Mouse (Mus musculus) ES-Bruce4 (cell line): ENCODE data around the gene Itgav. TPM values are rescaled to one million over a fixed set of nuclear protein-coding genes. Genes with fewer than 3 reads are reported as not detected.

Source experiments
- H3K27ac ChIP-seq: 2 replicates; pipeline ENCODE4 v1.5.1; 2012; ENCODE audit warnings: low read length, inconsistent platforms; ENCODE audit not compliant: insufficient read depth
- H3K27me3 ChIP-seq: 2 replicates; pipeline ENCODE4 v1.6.1; 2012; ENCODE audit warnings: mild to moderate bottlenecking, low read length, inconsistent platforms; ENCODE audit not compliant: control insufficient read depth, poor library complexity, insufficient read depth, severe bottlenecking
- H3K36me3 ChIP-seq: 2 replicates; pipeline ENCODE4 v1.6.1; 2012; ENCODE audit warnings: inconsistent platforms, mild to moderate bottlenecking, low read length, moderate library complexity; ENCODE audit not compliant: control insufficient read depth, poor library complexity, insufficient read depth, severe bottlenecking
- H3K4me1 ChIP-seq: one replicate; pipeline ENCODE4 v1.8.1; 2011; ENCODE audit warnings: low read length; ENCODE audit not compliant: control insufficient read depth, insufficient read depth
- H3K4me3 ChIP-seq: 2 replicates; pipeline ENCODE4 v1.5.1; 2011; ENCODE audit warnings: low read depth, mild to moderate bottlenecking, low read length
- H3K9ac ChIP-seq: 2 replicates; pipeline ENCODE4 v1.6.1; 2012; ENCODE audit warnings: low read depth, mild to moderate bottlenecking, inconsistent platforms; ENCODE audit not compliant: poor library complexity, severe bottlenecking
- H3K9me3 ChIP-seq: replicated peaks from 2 replicates; pipeline ENCODE4 v1.6.1; 2012; ENCODE audit warnings: mild to moderate bottlenecking, low read length, inconsistent platforms; ENCODE audit not compliant: control insufficient read depth, poor library complexity, insufficient read depth, severe bottlenecking
- CTCF ChIP-seq: IDR thresholded peaks from one replicate; pipeline ENCODE4 v1.8.1; 2011; ENCODE audit warnings: low read depth, low read length
- EP300 ChIP-seq: IDR thresholded peaks from 2 replicates; pipeline ENCODE4 v1.6.1; 2011; ENCODE audit warnings: low read depth, low read length; ENCODE audit not compliant: insufficient read depth
- POLR2A ChIP-seq: IDR thresholded peaks from one replicate; pipeline ENCODE4 v1.8.1; 2011; ENCODE audit warnings: low read length; ENCODE audit not compliant: insufficient read depth
- polyA plus RNA-seq: library from polyadenylated mRNA; stranded (reverse); fragments of >200 nt; gene quantifications from 2 replicates; pipeline ENCODE4 v1.2.4, GENCODE M21; 2011; ENCODE audit warnings: low read depth; ENCODE audit not compliant: missing spikeins, insufficient read depth, insufficient read length

Gene Itgav
- polyA plus RNA-seq, 1 experiment, result 55.6 TPM

DNA sequence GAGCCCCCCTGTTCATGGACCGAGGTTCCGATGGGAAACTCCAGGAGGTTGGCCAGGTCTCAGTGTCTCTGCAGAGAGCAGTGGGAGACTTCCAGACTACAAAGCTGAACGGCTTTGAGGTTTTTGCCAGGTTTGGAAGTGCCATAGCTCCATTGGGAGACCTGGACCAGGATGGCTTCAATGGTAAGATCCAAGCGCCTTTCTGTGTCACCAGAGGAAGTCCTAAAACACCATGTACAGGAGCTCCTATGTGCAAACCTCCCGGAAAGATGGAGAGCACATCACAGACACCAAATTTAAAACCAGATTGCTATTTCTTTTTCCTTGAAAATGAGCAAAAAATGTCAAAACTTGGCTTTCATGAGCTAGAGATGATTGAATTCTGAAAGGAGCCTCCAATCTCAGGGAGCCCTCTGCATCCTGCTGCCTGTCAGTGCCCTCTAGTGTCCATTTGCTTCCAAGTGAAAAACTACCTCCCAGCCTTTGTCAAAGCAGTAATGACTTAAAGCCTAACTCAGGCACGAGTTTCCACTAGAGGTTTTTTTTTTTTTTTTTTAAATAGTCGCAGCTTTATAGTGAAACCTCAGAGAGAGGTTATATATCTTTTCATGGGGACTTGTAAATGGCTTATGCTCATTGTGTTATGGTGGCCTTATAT lies 47.1 kb downstream of the Itgav start:
- Histone ChIP-seq H3K4me3 (no peak overlapping the region), H3K27me3 (no peaks in the 10 kb centered on the region), H3K36me3 (peaks cover 5% of the 10 kb centered on the region), H3K9ac (no peak overlapping the region), H3K4me1 (no peaks in the 10 kb centered on the region), H3K27ac (no peak overlapping the region), H3K9me3 (no peaks in the 10 kb centered on the region)
- TF ChIP-seq POLR2A, result no peak
- TF ChIP-seq CTCF, result peak; percentile 73

DNA sequence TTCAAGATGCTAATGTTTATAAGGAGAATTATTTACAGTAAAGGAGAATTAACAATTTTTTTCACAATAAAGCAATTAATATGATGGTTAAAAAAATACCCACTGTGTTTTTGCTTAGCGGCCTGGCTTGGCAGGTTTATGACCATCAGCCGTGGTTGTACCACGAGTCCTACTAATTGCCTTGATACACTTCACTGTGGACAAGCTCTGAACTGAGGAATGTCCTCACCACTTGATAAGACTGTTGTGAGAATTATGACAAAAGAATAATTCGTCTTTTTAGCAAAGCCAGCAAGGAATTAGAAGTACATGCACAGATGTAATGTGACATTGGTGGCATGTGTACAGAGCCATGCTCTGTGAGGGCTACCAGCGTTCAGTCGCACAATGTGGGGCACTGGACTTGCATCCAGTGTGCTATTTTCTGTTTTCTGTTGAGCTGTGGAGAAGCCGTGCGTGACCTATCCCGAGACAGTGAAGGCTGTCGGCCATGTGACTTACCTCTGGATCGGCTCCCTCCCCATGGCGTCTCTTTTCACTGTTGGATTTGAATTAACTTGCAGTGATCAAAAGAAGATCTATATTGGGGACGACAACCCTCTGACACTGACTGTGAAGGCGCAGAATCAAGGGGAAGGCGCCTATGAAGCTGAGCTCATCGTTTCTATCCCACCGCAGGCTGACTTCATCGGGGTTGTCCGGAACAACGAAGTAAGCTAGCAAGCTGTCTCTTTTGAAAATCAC lies 67.3 kb downstream of the Itgav start:
- TF ChIP-seq EP300 (no peak), CTCF (no peak)
- Histone ChIP-seq H3K36me3 (peaks cover 12% of the 10 kb centered on the region), H3K4me3 (no peak overlapping the region), H3K9me3 (no peaks in the 10 kb centered on the region), H3K4me1 (no peaks in the 10 kb centered on the region), H3K27ac (no peak overlapping the region), H3K9ac (no peak overlapping the region), H3K27me3 (no peaks in the 10 kb centered on the region)

DNA sequence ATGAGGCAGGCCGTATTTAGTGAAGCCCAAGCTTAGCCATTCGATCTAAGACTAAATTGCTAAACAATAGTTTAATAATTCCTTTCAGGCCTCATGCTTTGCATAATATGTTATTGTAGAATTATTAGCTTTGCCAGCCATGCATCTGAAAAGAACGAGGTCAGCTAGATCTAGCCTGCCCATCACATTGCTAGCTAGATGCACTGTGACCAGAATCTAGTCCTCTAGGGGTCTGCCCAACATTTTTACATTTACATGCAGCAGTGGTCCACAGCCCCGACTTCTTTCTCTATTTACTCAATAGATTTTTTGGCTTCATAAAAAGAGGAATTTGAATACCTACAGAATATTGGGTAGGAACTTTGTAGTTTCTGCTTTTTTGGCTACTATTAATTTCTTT lies 67.9 kb downstream of the Itgav start:
- Histone ChIP-seq H3K27me3 (no peaks in the 10 kb centered on the region), H3K36me3 (peaks cover 12% of the 10 kb centered on the region), H3K9ac (no peak overlapping the region), H3K4me3 (no peak overlapping the region), H3K27ac (no peak overlapping the region), H3K9me3 (no peaks in the 10 kb centered on the region), H3K4me1 (no peaks in the 10 kb centered on the region)
- TF ChIP-seq POLR2A (no peak), CTCF (no peak), EP300 (no peak)

DNA sequence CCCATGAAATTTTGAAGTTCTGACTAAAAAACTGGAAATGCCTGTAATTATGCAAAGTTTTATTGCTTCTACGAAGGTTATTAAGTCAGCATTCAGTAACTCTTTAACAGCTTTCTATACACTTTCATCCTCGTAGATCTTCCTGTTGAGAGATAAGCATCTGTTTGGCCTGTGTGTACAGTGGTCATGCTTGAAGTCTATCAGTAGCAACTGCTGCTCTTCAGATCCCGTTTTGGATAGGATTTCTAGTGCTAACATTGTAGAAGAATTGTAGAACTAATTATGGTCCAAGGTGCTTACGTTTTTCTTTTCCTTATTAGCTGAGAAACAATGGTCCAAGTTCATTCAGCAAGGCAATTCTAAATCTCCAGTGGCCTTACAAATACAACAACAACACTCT lies 71.6 kb downstream of the Itgav start:
- no peak overlapping the region for H3K4me3 ChIP-seq
- H3K27me3 ChIP-seq, result no peaks in the 10 kb centered on the region
- TF ChIP-seq CTCF (no peak), POLR2A (no peak), EP300 (no peak)
- no peaks in the 10 kb centered on the region for H3K9me3 ChIP-seq
- no peaks in the 10 kb centered on the region for H3K4me1 ChIP-seq
- peaks cover 23% of the 10 kb centered on the region for H3K36me3 ChIP-seq
- no peak overlapping the region for H3K27ac ChIP-seq
- H3K9ac ChIP-seq, result no peak overlapping the region

DNA sequence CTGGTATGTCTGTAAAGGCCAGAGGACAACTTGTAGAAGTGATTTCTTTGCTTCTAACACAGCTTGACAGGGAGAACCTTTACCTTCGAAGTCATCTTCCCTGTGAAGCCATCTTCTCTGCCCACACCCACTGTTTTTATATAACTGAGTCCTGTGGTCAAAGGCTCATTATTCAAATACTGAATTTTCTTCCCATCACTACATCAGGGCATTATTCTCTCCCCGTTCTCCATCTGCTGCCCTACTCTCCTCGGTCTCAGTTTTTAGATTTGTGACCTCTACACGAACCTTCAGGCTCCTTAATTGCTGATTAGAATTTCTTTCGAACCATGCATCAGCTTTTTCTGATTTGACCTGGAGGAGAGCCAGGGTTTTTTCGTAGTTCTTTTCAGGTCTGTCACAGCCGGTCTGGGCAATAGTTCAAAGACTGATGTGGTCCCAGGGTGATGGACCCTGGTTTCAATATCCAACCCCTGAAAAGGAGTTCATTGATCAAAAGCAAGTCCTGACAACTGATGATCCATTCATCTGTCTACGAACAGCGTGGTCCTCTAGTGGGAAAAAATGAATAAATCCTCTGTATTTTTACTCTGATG lies 73.8 kb downstream of the Itgav start:
- no peaks in the 10 kb centered on the region for H3K4me1 ChIP-seq
- no peaks in the 10 kb centered on the region for H3K9me3 ChIP-seq
- no peak overlapping the region for H3K27ac ChIP-seq
- TF ChIP-seq POLR2A (no peak), CTCF (no peak), EP300 (no peak)
- no peak overlapping the region for H3K9ac ChIP-seq
- no peak overlapping the region for H3K4me3 ChIP-seq
- peaks cover 19% of the 10 kb centered on the region for H3K36me3 ChIP-seq
- no peaks in the 10 kb centered on the region for H3K27me3 ChIP-seq
